Mouse (Mus musculus): ENCODE measurements around the gene Tspan3.

Tspan3 gene

DNA sequence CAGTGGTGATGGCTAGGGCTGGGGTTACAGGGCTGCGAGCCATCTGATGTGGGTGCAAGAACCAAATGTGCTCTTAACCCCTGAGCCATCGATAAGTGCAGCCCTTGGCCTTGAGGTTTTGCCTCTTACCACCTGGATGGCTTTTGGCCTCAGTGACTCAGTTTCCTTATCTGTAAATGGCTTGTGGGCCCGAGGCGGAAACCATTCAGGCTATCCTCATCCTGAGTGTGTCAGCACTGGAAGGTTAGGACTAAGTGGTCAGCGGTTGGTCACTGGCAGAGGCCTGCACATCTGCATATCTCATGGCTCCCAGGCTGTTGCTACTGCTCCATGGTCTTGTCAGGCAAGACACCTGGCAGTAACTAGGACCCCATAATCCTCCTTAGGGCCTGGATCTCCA is 47.2 kb downstream of the Tspan3 start:
- DNase-seq (ENCODE audit: low spot score in 2 of 2): no peak

DNA sequence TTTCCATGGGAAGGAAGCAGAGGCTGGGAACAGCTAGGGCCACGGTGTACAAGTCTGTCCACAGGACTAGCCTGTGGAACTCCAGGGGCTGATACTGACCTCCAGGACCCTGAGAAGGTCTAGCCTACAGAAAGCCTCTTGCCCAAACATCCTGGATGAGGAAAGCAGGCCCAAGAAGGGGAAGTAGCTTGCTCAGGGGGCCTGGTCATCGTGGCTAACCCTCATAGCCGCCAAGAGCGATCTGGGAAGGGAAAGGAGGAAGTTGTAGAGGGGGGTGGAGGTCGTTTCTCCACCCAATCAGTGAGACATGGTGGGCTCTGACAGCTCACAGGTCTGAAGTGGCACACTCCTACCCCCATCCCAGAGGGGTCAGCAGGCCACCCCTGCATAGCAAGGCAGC is 57.1 kb downstream of the Tspan3 start:
- DNase-seq (ENCODE audit: low spot score in 2 of 2): no peak

DNA sequence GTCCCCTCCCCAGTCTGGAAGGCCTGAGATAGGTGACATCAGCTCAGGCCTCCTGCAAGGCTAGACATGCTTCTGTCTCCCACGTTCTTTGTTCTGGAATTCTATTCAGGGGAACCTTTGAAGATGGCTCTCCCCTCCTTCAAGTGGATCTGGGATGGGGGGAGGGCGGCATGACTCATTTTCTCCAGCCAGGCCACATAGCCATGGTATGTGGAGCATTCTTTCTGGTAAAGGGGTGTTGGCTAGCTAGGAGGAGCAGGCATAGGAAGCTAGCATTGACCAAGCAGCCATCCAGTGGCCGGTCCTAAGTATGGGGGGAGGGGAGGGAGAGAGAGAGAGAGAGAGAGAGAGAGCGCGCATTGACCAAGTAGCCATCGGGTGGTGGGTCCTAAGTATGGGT is 57.8 kb downstream of the Tspan3 start:
- DNase-seq (ENCODE audit: low spot score in 2 of 2): no peak

GRCm38 (mm10) chr9:56106274-56107072 is 58.8 kb downstream of the Tspan3 start:
- no peak for DNase-seq (ENCODE audit: low spot score in 2 of 2)

- no peak for DNase-seq (ENCODE audit: low spot score in 2 of 2)
Measured at GRCm38 (mm10) chr9:56104921-56105320, 60.4 kb downstream of the Tspan3 start.

DNA sequence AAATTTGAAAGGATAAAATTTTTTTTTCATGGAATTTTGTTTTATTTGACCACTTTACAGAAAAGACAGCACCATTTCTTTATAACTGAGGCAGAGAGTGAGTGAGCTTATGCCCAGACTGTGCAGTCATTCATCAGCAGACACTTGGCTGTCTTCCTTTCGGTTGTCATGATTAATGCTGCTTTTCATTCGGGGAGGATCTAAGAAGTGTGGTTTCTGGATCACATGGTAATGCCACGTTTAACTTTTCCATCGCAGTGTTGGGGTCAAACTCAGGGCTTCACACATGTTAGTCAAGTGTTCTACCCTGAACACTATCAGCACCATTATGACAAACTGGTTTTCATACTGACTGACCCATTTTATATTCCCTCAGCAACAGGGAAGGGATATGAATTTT is 64.3 kb downstream of the Tspan3 start:
- no peak for DNase-seq (ENCODE audit: low spot score in 2 of 2)

- no peak for DNase-seq (ENCODE audit: low spot score in 2 of 2)
Measured at GRCm38 (mm10) chr9:56100041-56100522, 65.2 kb downstream of the Tspan3 start.

DNA sequence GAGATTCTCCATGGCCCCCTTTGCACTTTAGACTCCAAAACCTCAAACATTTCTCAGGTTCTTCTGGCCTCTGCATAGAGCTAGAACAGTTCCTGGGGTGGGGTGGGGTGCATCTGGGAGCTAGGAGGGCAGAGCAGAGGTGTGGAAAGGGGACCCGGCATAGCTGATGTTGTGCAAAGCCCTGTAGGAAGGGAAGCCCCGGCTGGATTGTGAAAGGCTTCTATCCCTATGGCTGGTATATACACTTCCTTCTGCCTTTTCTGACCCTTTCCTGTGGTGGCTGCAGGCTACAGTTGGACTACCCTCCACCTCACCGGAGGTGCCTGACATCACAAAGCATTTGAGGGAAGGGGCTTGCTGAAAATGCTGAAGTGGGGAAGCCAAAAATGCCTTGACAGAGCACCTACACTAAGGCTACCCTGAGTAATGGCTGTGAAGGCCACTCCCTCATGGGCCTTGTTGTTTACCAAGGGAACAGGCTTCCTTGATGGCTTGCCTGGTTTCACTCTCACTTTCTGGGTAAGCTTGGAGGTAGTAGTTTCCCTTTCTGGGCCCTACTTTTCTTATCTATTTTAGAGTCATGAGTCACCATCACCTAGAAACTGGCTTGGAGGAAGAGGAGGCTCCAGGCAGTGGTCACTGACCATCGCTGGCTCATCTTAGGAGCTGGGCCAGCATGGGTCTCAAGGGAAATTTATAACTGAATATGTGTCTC is 67.5 kb downstream of the Tspan3 start:
- no peak for DNase-seq (ENCODE audit: low spot score in 2 of 2)

DNA sequence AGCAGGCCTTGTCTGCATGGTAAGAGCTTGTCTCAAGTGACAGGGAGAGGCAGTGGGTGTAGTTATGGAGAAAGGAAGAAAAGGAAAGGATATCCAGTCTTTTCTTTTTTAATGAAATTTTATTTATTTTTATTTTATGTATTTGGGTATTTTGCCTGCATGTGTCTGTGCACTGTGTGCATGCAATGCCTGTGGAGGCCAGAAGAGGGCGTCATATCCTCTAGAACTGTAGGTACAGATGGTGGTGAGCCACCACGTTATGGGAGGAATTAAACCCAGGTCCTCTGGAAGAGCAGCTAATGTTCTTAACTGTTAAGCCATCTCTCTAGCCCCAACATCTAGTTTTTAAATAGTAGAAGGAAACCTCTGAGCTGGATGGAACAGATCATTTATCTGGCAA is 73.2 kb downstream of the Tspan3 start:
- DNase-seq (ENCODE audit: low spot score in 2 of 2): no peak

GRCm38 (mm10) chr9:56090546-56091225 is 74.6 kb downstream of the Tspan3 start:
- no peak for DNase-seq (ENCODE audit: low spot score in 2 of 2)

- peak; percentile 70 to 83 for DNase-seq (ENCODE audit: low spot score in 2 of 2)
Measured at GRCm38 (mm10) chr9:56089778-56090520, 75.3 kb downstream of the Tspan3 start, which contains the start of gene Pstpip1. Gene Pstpip1 (plus strand): TSS chr9:56089962.

GRCm38 (mm10) chr9:56086524-56086923 is 78.8 kb downstream of the Tspan3 start:
- no peak for DNase-seq (ENCODE audit: low spot score in 2 of 2)
